Mouse (Mus musculus): Measurements from ENCODE around the gene Mal.

GRCm38 (mm10) chr2:127635581-127635980 lies 20.9 kb downstream of the Mal start:
- no peak for TF ChIP-seq GATA1 (IDR thresholded peaks at IDR 0.05; ENCODE audit: borderline replicate concordance, low read length)
- TF ChIP-seq FLI1 (IDR thresholded peaks at IDR 0.05; ENCODE audit: low read length) = no peak
